Mouse (Mus musculus) macrophage (primary cell): Measurements from ENCODE around the gene Rab39. TPM values are rescaled to one million over a fixed set of nuclear protein-coding genes. Genes with fewer than 3 reads are reported as not detected.
A peak's percentile ranks its signal among the peaks of the same experiment; 100 is the strongest.

Experiments used
- H3K27ac ChIP-seq: fragments of 350-480 bp; formaldehyde crosslinking; 2 replicates; pipeline ENCODE4 v1.9.0; 2021
- H3K36me3 ChIP-seq: fragments of 350-480 bp; formaldehyde crosslinking; 2 replicates; pipeline ENCODE4 v1.9.0; 2021; ENCODE audit errors: inconsistent target
- H3K4me3 ChIP-seq: fragments of 350-480 bp; formaldehyde crosslinking; 2 replicates; pipeline ENCODE4 v1.9.0; 2021; ENCODE audit errors: inconsistent target
- H3K79me2 ChIP-seq: fragments of 350-480 bp; formaldehyde crosslinking; 2 replicates; pipeline ENCODE4 v1.9.0; 2021; ENCODE audit errors: inconsistent target
- WGBS: methylation state at CpG from one replicate; pipeline ENCODE4 v1.1.7; 2026; ENCODE audit warnings: inconsistent platforms; ENCODE audit not compliant: missing documents; 5-methylcytosine and 5-hydroxymethylcytosine counted together
- polyA plus RNA-seq: library from polyadenylated mRNA; stranded (reverse); fragments of 250-400 nt; gene quantifications from 3 replicates; pipeline ENCODE4 v1.2.4, GENCODE M21; 2018; ENCODE audit warnings: inconsistent platforms

Rab39 gene
- polyA plus RNA-seq, 1 experiment from 2014 or later, result 0.79 TPM

DNA sequence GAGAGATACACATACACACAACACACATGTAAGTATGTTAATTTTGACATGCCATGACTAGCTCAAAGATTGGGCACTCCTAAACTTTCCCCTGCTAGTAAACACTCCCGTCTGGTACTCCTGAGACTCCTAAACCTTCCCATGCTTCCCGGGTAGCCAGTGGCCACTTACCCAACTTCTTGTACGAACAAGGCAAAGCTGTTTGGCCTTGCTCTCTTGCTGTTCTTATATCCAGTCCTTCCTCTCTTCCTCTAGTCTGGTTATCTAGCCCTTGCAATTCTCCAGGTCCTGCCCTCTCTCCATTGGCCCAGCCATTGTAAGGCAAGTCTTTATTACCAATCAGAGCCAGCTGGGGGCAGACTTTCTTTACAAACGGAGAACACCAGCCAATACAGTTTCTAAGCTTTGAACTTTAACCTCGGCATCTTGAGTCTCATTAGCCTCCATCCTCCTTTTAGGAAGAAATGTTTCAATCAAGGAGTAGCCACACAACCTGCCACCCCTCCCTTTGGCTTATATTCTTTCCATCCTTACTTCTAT is 36.3 kb downstream of the Rab39 start, which contains the start of gene Cul5:
Gene Cul5 (minus strand): TSS at position 335 of the 540 bp plus-strand sequence.
- Histone ChIP-seq H3K27ac (no peak within 1 kb of the TSS), H3K4me3 (no peak within 1 kb of the TSS), H3K79me2 (peaks cover 21% of the 10 kb centered on the region), H3K36me3 (no peaks in the 10 kb centered on the region)
- 73% methylated on average over 5 of the region's 5 CpGs for WGBS

DNA sequence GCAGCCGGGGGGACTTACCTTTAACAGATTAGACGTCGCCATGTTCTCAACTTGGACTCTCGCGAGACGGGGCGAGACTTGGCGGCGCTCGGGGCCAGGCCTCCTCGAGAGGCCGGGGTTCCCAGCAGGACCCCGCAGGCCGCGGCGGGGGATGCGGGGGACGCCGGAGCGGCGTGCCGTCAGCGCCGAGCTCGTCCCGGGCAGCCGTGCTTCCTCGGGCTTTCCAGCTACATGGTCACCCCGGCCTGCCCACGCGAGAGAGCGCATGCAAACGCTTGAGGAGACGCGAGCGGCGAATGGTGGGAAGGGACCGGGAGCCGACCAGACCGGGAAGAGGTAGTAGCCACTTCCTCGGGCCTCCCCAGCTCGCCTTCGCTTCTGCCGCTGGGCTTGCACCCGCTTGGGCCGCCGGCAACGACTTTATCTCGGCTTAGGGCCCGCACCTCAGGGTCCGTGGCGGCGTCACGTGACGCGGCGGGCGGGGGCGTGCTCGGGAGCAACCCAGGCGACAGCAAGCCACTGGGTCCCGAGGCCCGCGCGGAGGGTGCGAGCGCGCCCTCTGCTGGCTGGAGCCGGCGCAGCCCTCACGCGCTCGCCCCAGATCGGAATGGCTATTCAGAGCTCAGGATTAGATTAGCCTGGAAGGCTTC is 38.9 kb downstream of the Rab39 start:
- Histone ChIP-seq H3K36me3 (no peaks in the 10 kb centered on the region), H3K4me3 (peak overlapping the region; percentile 70), H3K27ac (peak overlapping the region; percentile 45; the same call in 1 of the 2 replicates), H3K79me2 (peaks cover 47% of the 10 kb centered on the region)
- WGBS, result under 1% methylated on average over 71 of the region's 74 CpGs

DNA sequence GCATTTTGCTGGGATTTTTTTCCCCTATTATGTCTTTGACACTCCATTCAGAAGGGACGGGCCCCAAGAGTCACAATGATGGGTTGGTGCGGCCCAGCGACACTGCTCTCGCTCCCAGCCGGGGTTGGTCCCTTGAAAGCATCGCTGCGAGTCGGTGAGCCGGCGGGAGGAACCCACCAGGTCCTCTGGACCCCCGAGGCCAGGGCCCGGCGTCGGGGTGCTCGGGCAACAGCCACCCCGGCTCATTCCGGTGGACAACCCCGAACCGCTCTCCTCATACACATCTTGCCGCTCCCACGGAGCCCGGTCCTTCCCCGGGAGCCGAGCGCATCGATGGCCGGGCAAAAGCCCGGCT is 39.4 kb downstream of the Rab39 start:
- H3K4me3 ChIP-seq, result peak overlapping the region; percentile 70
- H3K36me3 ChIP-seq, result no peaks in the 10 kb centered on the region
- H3K27ac ChIP-seq, result 0 out of 2 replicates have a peak overlapping the region, but pooled peaks have one; percentile 15
- peaks cover 52% of the 10 kb centered on the region for H3K79me2 ChIP-seq
- WGBS, result 0% methylated on average over 24 of the region's 28 CpGs

DNA sequence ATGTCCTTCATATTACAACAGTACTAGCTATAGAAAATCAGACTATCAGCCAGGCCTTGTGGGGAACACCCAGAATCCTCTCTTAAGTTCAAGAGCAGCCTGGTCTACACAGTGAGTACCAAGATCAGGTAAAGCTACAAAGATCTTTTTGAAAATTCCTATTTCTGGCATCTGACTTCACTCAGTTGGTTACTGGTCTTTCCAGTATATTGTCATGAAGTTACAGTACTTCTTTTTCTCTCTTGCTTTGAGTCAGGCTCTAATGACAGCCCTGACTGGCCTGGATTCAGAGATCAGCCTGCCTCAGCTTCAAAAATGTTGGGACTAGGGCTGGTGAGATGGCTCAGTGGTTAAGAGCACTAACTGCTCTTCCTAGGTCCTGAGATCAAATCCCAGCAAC is 40.6 kb downstream of the Rab39 start:
- Histone ChIP-seq H3K27ac (no peak overlapping the region), H3K4me3 (no peak overlapping the region), H3K36me3 (no peaks in the 10 kb centered on the region), H3K79me2 (peaks cover 64% of the 10 kb centered on the region)

DNA sequence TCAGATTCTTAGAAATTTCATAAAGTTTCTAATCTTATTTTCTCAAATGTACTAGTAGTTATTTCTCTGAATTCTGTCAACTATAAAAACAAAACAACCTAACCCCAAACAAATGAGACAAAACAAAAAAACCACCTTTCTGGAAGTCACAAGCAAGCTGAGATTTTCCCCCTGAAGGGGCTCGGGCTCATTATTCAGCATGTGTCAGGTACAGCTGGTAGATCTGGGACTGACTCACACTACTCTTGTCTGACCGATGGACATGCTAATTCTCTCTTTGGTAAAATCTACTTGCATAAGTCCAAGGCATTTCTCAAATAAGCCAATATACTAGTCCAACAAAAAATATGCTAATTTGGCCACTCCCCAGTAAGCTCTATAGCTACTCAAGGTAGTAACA is 41.2 kb downstream of the Rab39 start:
- 89% methylated on average over 2 of the region's 2 CpGs for WGBS
- peaks cover 70% of the 10 kb centered on the region for H3K79me2 ChIP-seq
- H3K36me3 ChIP-seq, result no peaks in the 10 kb centered on the region
- H3K4me3 ChIP-seq, result no peak overlapping the region
- no peak overlapping the region for H3K27ac ChIP-seq

DNA sequence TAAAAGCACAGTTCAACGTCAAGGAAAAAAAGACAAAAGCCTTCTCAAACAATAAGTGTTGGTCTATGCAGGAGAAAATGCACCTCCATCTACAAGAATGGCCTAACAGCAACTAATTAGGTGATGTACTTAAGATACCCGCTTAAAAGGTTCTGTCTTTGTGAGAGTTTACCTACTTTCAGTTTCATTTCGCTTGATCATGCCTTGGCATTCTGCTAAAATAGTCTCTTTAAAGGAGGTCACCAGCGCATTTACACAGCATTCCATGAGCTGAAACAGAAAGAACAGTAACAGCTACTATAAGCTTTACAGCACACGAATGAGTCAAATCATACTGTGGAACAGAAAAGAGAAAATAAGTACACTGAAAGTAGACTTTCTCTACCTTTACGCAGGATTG is 71.2 kb downstream of the Rab39 start:
- Histone ChIP-seq H3K79me2 (no peaks in the 10 kb centered on the region), H3K27ac (no peak overlapping the region), H3K36me3 (no peaks in the 10 kb centered on the region; the same call in 1 of the 2 replicates), H3K4me3 (no peak overlapping the region)
- 91% methylated on average over 6 of the region's 6 CpGs for WGBS

Other genes starting within 250 kb of the Rab39 start
- gene Atm, start 169.5 kb downstream of the Rab39 start, polyA plus RNA-seq, result 2.7 to 8.8 TPM (median 5.2 TPM) in 3 replicates
- 6.9 to 9.3 TPM (median 9.2 TPM) in 3 replicates for gene Npat, start 169.2 kb downstream of the Rab39 start, polyA plus RNA-seq
- 21.5 to 33.2 TPM (median 27.8 TPM) in 3 replicates for gene Acat1, start 95.8 kb downstream of the Rab39 start, polyA plus RNA-seq
- gene Cul5, start 36.2 kb downstream of the Rab39 start, polyA plus RNA-seq, result 12.7 to 19.8 TPM (median 18.2 TPM) in 3 replicates
- not detected in 3 replicates for gene Slc35f2, start 65.3 kb upstream of the Rab39 start, polyA plus RNA-seq
- not detected in 3 replicates for gene Sln, start 143.9 kb upstream of the Rab39 start, polyA plus RNA-seq